Mouse (Mus musculus) kidney, adult 2 months (tissue): ENCODE measurements at regions not wholly inside any gene's neighbourhood (a gene's known extent, or its start where the extent isn't known, plus 50 kb on each side); places are given as distances from the start of the nearest gene placed in this dataset.

Experiments used
- CTCF ChIP-seq: fragments of 200-500 bp; conservative IDR thresholded peaks from 2 replicates; pipeline ENCODE4 v1.5.1; 2011; ENCODE audit warnings: low read depth, mild to moderate bottlenecking, control low read depth, low read length, moderate library complexity, mixed read lengths; ENCODE audit not compliant: insufficient read depth, insufficient read length
- POLR2A ChIP-seq: fragments of 200-500 bp; IDR thresholded peaks from one replicate; pipeline ENCODE4 v1.6.1; 2011; ENCODE audit warnings: low read depth, low read length, control low read depth

DNA sequence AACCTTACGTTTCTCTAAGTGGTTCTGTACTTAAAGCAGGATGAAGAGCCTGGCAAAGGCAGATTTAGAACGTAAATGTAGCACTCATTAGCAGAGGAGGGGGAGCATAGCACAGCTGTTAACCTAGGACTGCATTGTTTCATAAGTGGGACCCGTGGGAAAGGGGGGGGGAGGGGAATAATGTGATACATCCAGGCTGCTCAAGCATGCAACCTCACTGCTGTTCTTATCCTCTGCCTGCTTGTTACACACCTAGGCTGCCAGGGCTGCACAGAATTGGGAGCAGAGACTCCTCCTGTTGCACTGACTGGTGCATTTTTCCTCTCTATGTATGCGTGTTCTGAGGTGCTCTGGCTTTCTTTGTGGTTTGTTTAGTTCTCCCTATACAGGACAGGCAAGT is 180.1 kb upstream of the Tac1 start:
- TF ChIP-seq CTCF (no peak), POLR2A (no peak)
